Mouse (Mus musculus) stomach, postnatal 0 days (tissue): ENCODE data around the gene Tmem270. TPM values are rescaled to one million over a fixed set of nuclear protein-coding genes. Genes with fewer than 3 reads are reported as not detected.

Experiments
- ATAC-seq: fragments of 200-750 bp; cut with Nextera tagmentation; 2 replicates; pipeline ENCODE4 v1.8.0; 2017; ENCODE audit not compliant: low FRiP score, low TSS enrichment
- DNase-seq: peaks from one replicate; pipeline ENCODE4 v3.0.0-alpha.2; 2016; ENCODE audit warnings: low spot score
- H3K27ac ChIP-seq: fragments of 300-500 bp; sonication (generic); replicated peaks from 2 replicates; pipeline ENCODE4 v1.5.1; 2014; ENCODE audit warnings: mild to moderate bottlenecking, control low read depth
- H3K27me3 ChIP-seq: fragments of 300-500 bp; sonication (generic); 2 replicates; pipeline ENCODE4 v1.6.1; 2014; ENCODE audit warnings: low read length; ENCODE audit not compliant: control insufficient read depth, insufficient read depth
- H3K36me3 ChIP-seq: fragments of 300-500 bp; sonication (generic); 2 replicates; pipeline ENCODE4 v1.6.1; 2014; ENCODE audit warnings: low read length, mixed read lengths; ENCODE audit not compliant: control insufficient read depth, insufficient read depth
- H3K4me1 ChIP-seq: fragments of 300-500 bp; sonication (generic); replicated peaks from 2 replicates; pipeline ENCODE4 v1.6.1; 2014; ENCODE audit warnings: antibody characterized with exemption; ENCODE audit not compliant: control insufficient read depth, insufficient read depth
- H3K4me2 ChIP-seq: fragments of 300-500 bp; sonication (generic); replicated peaks from 2 replicates; pipeline ENCODE4 v1.6.1; 2014; ENCODE audit warnings: low read depth, mild to moderate bottlenecking, control low read depth, moderate library complexity
- H3K4me3 ChIP-seq: fragments of 300-500 bp; sonication (generic); 2 replicates; pipeline ENCODE4 v1.5.1; 2014; ENCODE audit warnings: low read depth, low read length, control low read depth
- H3K9ac ChIP-seq: fragments of 300-500 bp; sonication (generic); 2 replicates; pipeline ENCODE4 v1.6.1; 2014; ENCODE audit warnings: mild to moderate bottlenecking, low read length, control low read depth, mixed read lengths
- H3K9me3 ChIP-seq: fragments of 300-500 bp; sonication (generic); 2 replicates; pipeline ENCODE4 v1.6.1; 2016; ENCODE audit warnings: low read length; ENCODE audit not compliant: control insufficient read depth
- CTCF ChIP-seq: IDR thresholded peaks from 2 replicates; pipeline ENCODE4 v1.5.1; 2016; ENCODE audit warnings: antibody characterized with exemption, low read depth, mild to moderate bottlenecking, moderate library complexity
- EP300 ChIP-seq: optimal IDR thresholded peaks from 2 replicates; pipeline ENCODE3; 2016; ENCODE audit warnings: antibody characterized with exemption
- WGBS: fragments of 180-500 bp; shearing (Covaris S2); extraction: QIAGEN DNeasy Blood & Tissue Kit; methylation state at CpG from one replicate; pipeline ENCODE4 v1.1.7; 2014; 5-methylcytosine and 5-hydroxymethylcytosine counted together
- polyA plus RNA-seq: library from polyadenylated mRNA; unstranded; fragments of >200 nt; fragmentation: Nextera tagmentation; extraction: Ambion mirVana; gene quantifications from 2 replicates; pipeline ENCODE4 v1.2.1, GENCODE M21; 2015

Gene Tmem270
- polyA plus RNA-seq, 1 experiment from 2014 or later = not detected

- ATAC-seq (no peak), DNase-seq (no peak)
- TF ChIP-seq CTCF (no peak), EP300 (no peak)
- no peak overlapping the region for H3K27ac ChIP-seq
- no peak overlapping the region for H3K4me3 ChIP-seq
- H3K36me3 ChIP-seq = no peaks in the 10 kb centered on the region
- no peak overlapping the region for H3K9ac ChIP-seq
- no peaks in the 10 kb centered on the region for H3K27me3 ChIP-seq
- 77% methylated on average over 4 of the region's 4 CpGs for WGBS
- H3K9me3 ChIP-seq = no peaks in the 10 kb centered on the region
- no peaks in the 10 kb centered on the region for H3K4me1 ChIP-seq
- no peak overlapping the region for H3K4me2 ChIP-seq
These were observed 7.2 kb upstream of the Tmem270 start for GRCm38 (mm10) chr5:134913753-134914152.

DNA sequence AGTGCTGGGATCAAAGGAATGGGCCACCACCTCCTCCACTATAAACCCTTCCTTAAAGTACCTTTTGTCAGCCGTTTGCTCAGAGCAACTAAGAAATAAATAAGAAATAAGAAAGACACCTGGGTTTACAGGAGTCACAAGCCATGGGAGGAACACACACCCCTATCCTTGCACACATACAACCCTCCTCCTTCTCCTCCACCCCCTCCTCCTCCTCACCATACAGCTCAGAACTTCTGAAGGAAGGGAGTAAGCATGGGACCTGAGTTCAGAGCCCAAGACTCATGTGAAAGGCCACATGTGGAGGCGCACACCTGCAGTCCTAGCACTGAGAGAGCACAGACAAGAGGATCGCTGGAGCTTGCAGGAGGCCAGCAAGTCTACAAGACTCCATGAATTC is 6.8 kb upstream of the Tmem270 start:
- TF ChIP-seq EP300 = no peak
- TF ChIP-seq CTCF = no peak
- WGBS = 79% methylated on average over 3 of the region's 3 CpGs
- Histone ChIP-seq H3K4me2 (no peak overlapping the region), H3K4me1 (no peaks in the 10 kb centered on the region), H3K27ac (no peak overlapping the region), H3K4me3 (no peak overlapping the region), H3K9ac (no peak overlapping the region), H3K9me3 (no peaks in the 10 kb centered on the region), H3K36me3 (no peaks in the 10 kb centered on the region), H3K27me3 (no peaks in the 10 kb centered on the region)
- no peak for ATAC-seq
- no peak for DNase-seq

DNA sequence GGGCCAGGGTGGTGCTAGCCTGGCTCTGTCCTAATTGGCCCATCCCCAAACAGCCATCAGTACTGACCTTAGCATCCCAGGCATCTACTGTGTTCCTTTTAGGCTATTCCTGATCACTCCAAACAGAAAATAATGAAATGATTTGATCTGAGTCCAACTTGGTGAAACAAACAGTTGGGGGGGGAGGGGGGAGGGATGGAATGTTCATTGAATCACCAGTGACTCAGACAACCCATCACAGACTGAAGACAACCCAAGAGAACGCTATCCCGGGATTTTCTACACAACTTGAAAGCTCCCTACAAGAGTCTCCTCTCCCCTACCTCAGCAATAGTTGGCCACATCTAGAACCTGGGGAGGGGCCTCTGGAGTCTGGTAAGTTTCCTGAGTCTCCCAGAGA is 5.4 kb upstream of the Tmem270 start:
- Histone ChIP-seq H3K27ac (no peak overlapping the region), H3K9me3 (no peaks in the 10 kb centered on the region), H3K27me3 (no peaks in the 10 kb centered on the region), H3K9ac (no peak overlapping the region), H3K36me3 (no peaks in the 10 kb centered on the region), H3K4me3 (no peak overlapping the region), H3K4me1 (no peaks in the 10 kb centered on the region), H3K4me2 (no peak overlapping the region)
- no peak for DNase-seq
- no peak for ATAC-seq
- 69% methylated on average over 2 of the region's 2 CpGs for WGBS
- TF ChIP-seq EP300 (no peak), CTCF (no peak)

GRCm38 (mm10) chr5:134907135-134907534 is 602 bp upstream of the Tmem270 start:
- no peaks in the 10 kb centered on the region for H3K36me3 ChIP-seq
- ATAC-seq = peak; percentile 87
- no peaks in the 10 kb centered on the region for H3K27me3 ChIP-seq
- no peaks in the 10 kb centered on the region for H3K9me3 ChIP-seq
- H3K4me3 ChIP-seq = no peak overlapping the region
- TF ChIP-seq EP300 = no peak
- TF ChIP-seq CTCF = peak; percentile 99
- WGBS = under 1% methylated on average over 13 of the region's 13 CpGs
- H3K9ac ChIP-seq = no peak overlapping the region
- DNase-seq = peak; percentile 97
- H3K4me2 ChIP-seq = no peak overlapping the region
- no peak overlapping the region for H3K27ac ChIP-seq
- no peaks in the 10 kb centered on the region for H3K4me1 ChIP-seq

DNA sequence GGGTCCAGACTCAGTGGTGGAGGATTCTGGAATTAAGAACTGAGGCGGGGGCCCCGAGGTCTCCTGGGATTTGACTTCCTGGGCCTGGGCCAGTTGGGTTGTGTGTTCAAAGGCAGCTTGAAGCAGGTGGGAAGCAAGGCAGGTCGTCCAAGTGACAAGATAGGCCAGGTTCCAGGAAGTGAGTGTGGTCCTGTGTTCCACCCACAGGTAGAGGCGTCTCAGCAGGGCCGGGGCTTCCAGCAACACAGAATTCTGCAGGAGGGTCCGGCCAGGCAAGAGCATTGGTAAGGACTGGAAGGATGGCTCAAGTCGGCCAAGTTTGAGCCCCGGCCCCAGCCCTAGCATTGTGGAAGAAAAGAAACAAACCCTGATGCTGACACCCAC is 4.9 kb downstream of the Tmem270 start:
- DNase-seq (no peak), ATAC-seq (no peak)
- 66% methylated on average over 8 of the region's 8 CpGs for WGBS

GRCm38 (mm10) chr5:134901012-134901643 is 5.4 kb downstream of the Tmem270 start:
- Histone ChIP-seq H3K9ac (no peak overlapping the region), H3K9me3 (no peaks in the 10 kb centered on the region), H3K36me3 (no peaks in the 10 kb centered on the region), H3K4me2 (no peak overlapping the region), H3K27ac (no peak overlapping the region), H3K4me3 (no peak overlapping the region), H3K4me1 (peaks cover 5% of the 10 kb centered on the region), H3K27me3 (no peaks in the 10 kb centered on the region)
- DNase-seq (peak; percentile 40), ATAC-seq (peak; percentile 54; the same call in 1 of the 2 replicates)
- WGBS = 27% methylated on average over 12 of the region's 12 CpGs
- TF ChIP-seq EP300 (no peak), CTCF (peak; percentile 83)

More for the DNA sequence above, 4.9 kb downstream of the Tmem270 start:
- Histone ChIP-seq H3K4me3 (no peak overlapping the region), H3K4me1 (peaks cover 5% of the 10 kb centered on the region), H3K27me3 (no peaks in the 10 kb centered on the region), H3K4me2 (no peak overlapping the region), H3K9ac (no peak overlapping the region), H3K36me3 (no peaks in the 10 kb centered on the region), H3K9me3 (no peaks in the 10 kb centered on the region), H3K27ac (no peak overlapping the region)
- TF ChIP-seq CTCF (no peak), EP300 (no peak)
